Mouse (Mus musculus): ENCODE data around the gene 3830406C13Rik. TPM values are rescaled to one million over a fixed set of nuclear protein-coding genes. Genes with fewer than 3 reads are reported as not detected.
A peak's percentile ranks its signal among the peaks of the same experiment; 100 is the strongest.

The 3830406C13Rik gene
- polyA plus RNA-seq, 2 experiments: 26.9 to 43.8 TPM

DNA sequence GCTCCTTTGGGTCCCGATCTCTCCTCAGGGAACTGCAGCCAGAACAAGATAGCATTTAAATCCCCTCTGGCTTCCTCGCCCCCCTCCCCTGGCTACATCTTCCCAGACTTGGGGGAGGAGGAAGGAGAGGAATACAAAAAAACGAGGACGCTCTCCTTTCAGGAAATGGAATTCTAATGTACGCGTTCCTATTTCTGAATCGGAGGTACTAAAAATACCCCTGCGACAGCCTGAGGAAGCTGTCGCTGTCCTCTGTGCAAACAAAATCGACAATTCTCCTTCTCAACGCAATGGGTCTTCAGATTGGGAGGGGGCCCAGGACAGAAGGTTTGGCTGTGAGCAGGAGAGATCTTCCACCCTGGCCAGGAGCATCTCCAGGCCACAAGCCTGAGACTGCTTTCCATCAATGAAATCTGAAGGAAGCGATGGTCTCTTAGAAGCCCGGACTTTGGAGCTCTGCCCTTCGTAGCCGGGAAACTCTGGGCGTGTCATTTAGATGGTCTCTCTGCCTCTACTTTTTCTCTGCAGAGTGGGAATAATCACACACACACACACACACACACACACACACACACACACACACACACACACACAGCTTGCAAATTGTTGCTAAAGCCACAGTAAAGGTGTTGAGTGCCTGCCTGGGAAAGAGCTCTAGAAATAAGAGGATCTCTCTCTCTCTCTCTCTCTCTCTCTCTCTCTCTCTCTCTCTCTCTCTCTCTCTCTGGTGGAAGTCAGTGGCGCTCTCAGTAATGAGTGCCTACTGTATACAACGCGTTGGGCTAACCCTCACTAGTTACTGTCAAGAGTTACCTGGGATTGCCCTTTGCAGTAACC is 56.5 kb downstream of the 3830406C13Rik start:
- ATAC-seq (ENCODE audit: low FRiP score, low read depth): no peak
- no peaks in the 10 kb centered on the region for H3K36me3 ChIP-seq (ENCODE audit: control insufficient read depth, insufficient read depth, low read length)
- peaks cover 98% of the 10 kb centered on the region for H3K27me3 ChIP-seq (ENCODE audit: control insufficient read depth, insufficient read depth, low read length)
- no peak overlapping the region for H3K4me2 ChIP-seq (replicated peaks; ENCODE audit: low read depth, low read length, severe bottlenecking)
- no peak for DNase-seq (ENCODE audit: low spot score)
- H3K9me3 ChIP-seq (ENCODE audit: control insufficient read depth, low read length): no peaks in the 10 kb centered on the region
- H3K4me3 ChIP-seq (replicated peaks; ENCODE audit: low read length): 0 out of 2 replicates have a peak overlapping the region, but pooled peaks have one; percentile 8
- 1% methylated on average over 19 of the region's 19 CpGs for WGBS
- H3K4me1 ChIP-seq (ENCODE audit: control insufficient read depth, insufficient read depth, low read length): no peaks in the 10 kb centered on the region
- no peak overlapping the region for H3K9ac ChIP-seq (ENCODE audit: low read depth, low read length, severe bottlenecking)
- TF ChIP-seq POLR2A (IDR thresholded peaks at IDR 0.05; ENCODE audit: borderline replicate concordance, extremely low read depth, insufficient read depth, insufficient read length): no peak
- no peak overlapping the region for H3K27ac ChIP-seq (replicated peaks; ENCODE audit: low read depth, low read length)

GRCm38 (mm10) chr14:12341075-12341788 is 57.3 kb downstream of the 3830406C13Rik start:
- 0 out of 2 replicates have a peak overlapping the region, but pooled peaks have one; percentile 13 for H3K4me2 ChIP-seq (replicated peaks; ENCODE audit: low read depth, low read length, severe bottlenecking)
- no peak for ATAC-seq (ENCODE audit: low FRiP score, low read depth)
- no peak for TF ChIP-seq POLR2A (IDR thresholded peaks at IDR 0.05; ENCODE audit: borderline replicate concordance, extremely low read depth, insufficient read depth, insufficient read length)

DNA sequence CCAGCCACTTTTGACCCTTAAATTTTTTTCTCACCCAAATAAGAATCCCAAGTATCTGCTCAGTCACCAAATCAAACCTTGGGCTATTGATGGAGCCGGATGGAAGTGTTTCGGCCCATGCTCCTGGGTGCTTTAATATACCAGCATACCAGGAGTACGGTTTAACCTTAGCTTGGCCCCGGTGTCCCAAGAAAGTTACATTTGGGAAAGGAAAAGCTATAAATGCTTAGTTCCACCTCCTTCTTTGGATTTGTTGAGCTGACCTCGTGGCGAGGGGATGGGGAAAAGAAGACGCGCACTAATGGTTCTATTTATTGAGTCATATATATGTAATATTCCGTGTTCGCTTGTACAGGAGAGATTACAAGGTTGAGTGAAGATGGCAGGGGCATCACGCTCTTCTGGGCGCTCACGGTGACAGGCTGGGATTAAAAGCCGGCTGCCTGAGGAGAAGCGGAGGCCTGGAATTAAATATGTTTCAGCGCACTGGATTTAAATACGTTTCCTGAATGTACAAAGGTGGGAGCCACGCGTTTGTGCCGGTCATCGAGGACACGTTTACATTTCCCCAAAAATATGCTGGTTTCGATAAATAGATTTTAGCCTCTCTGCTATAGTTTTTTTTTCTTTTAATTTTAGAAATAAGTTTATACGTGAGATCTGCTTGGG is 58.0 kb downstream of the 3830406C13Rik start:
- WGBS: 2% methylated on average over 24 of the region's 24 CpGs
- Histone ChIP-seq H3K9ac (ENCODE audit: low read depth, low read length, severe bottlenecking) (no peak overlapping the region), H3K36me3 (ENCODE audit: control insufficient read depth, insufficient read depth, low read length) (no peaks in the 10 kb centered on the region), H3K27me3 (ENCODE audit: control insufficient read depth, insufficient read depth, low read length) (peaks cover 98% of the 10 kb centered on the region), H3K27ac (replicated peaks; ENCODE audit: low read depth, low read length) (no peak overlapping the region), H3K4me2 (replicated peaks; ENCODE audit: low read depth, low read length, severe bottlenecking) (no peak overlapping the region), H3K4me1 (ENCODE audit: control insufficient read depth, insufficient read depth, low read length) (peaks cover 3% of the 10 kb centered on the region; the same call in 1 of the 2 replicates), H3K4me3 (replicated peaks; ENCODE audit: low read length) (0 out of 2 replicates have a peak overlapping the region, but pooled peaks have one; percentile 8), H3K9me3 (ENCODE audit: control insufficient read depth, low read length) (no peaks in the 10 kb centered on the region)
- DNase-seq (ENCODE audit: low spot score) (no peak), ATAC-seq (ENCODE audit: low FRiP score, low read depth) (no peak)
- TF ChIP-seq POLR2A (IDR thresholded peaks at IDR 0.05; ENCODE audit: borderline replicate concordance, extremely low read depth, insufficient read depth, insufficient read length): no peak

More at GRCm38 (mm10) chr14:12341075-12341788, 57.3 kb downstream of the 3830406C13Rik start:
- H3K36me3 ChIP-seq (ENCODE audit: control insufficient read depth, insufficient read depth, low read length): no peaks in the 10 kb centered on the region
- H3K27ac ChIP-seq (replicated peaks; ENCODE audit: low read depth, low read length): no peak overlapping the region
- 2% methylated on average over 42 of the region's 42 CpGs for WGBS
- peak overlapping the region; percentile 8; the same call in 1 of the 2 replicates for H3K4me3 ChIP-seq (replicated peaks; ENCODE audit: low read length)
- H3K9me3 ChIP-seq (ENCODE audit: control insufficient read depth, low read length): no peaks in the 10 kb centered on the region
- H3K9ac ChIP-seq (ENCODE audit: low read depth, low read length, severe bottlenecking): no peak overlapping the region
- H3K4me1 ChIP-seq (ENCODE audit: control insufficient read depth, insufficient read depth, low read length): peaks cover 2% of the 10 kb centered on the region; the same call in 1 of the 2 replicates
- no peak for DNase-seq (ENCODE audit: low spot score)
- H3K27me3 ChIP-seq (ENCODE audit: control insufficient read depth, insufficient read depth, low read length): peaks cover 98% of the 10 kb centered on the region

GRCm38 (mm10) chr14:12342458-12343131 is 58.6 kb downstream of the 3830406C13Rik start:
- ATAC-seq (ENCODE audit: low FRiP score, low read depth) (no peak), DNase-seq (ENCODE audit: low spot score) (no peak)
- no peaks in the 10 kb centered on the region for H3K36me3 ChIP-seq (ENCODE audit: control insufficient read depth, insufficient read depth, low read length)
- H3K9me3 ChIP-seq (ENCODE audit: control insufficient read depth, low read length): no peaks in the 10 kb centered on the region
- H3K4me1 ChIP-seq (ENCODE audit: control insufficient read depth, insufficient read depth, low read length): peaks cover 3% of the 10 kb centered on the region; the same call in 1 of the 2 replicates
- peaks cover 99% of the 10 kb centered on the region for H3K27me3 ChIP-seq (ENCODE audit: control insufficient read depth, insufficient read depth, low read length)
- H3K9ac ChIP-seq (ENCODE audit: low read depth, low read length, severe bottlenecking): no peak overlapping the region
- H3K4me2 ChIP-seq (replicated peaks; ENCODE audit: low read depth, low read length, severe bottlenecking): no peak overlapping the region
- no peak overlapping the region for H3K27ac ChIP-seq (replicated peaks; ENCODE audit: low read depth, low read length)
- H3K4me3 ChIP-seq (replicated peaks; ENCODE audit: low read length): no peak overlapping the region
- WGBS: 2% methylated on average over 23 of the region's 23 CpGs
- no peak for TF ChIP-seq POLR2A (IDR thresholded peaks at IDR 0.05; ENCODE audit: borderline replicate concordance, extremely low read depth, insufficient read depth, insufficient read length)

Data from limb, embryonic 14.5 days (tissue).